ENCODE assay signal across 10 mouse cellular contexts in genomic region chr4:131797483-131797882, GRCm38 (mm10). TPM values are rescaled to one million over a fixed set of nuclear protein-coding genes. Genes with fewer than 3 reads are reported as not detected.
DNase-seq lines count a peak whose midpoint lies in the region; ATAC-seq and TF ChIP-seq lines count a peak whose summit lies in the region.
"Had no signal": no experiment of that assay in that cellular context is flagged by ENCODE, and none has a peak within 500 bp of the region (broad histone marks: within the 10 kb centered on the region; RNA-seq: fewer than 3 reads in every experiment).

No protein-coding gene starts in this region.

- no peaks in the 10 kb centered on the region for H3K27me3 ChIP-seq in lung, postnatal 0 days (replicated peaks; ENCODE audit: insufficient read depth, low read length)
- H3K27me3 ChIP-seq in midbrain, embryonic 14.5 days (ENCODE audit: control insufficient read depth, insufficient read depth, low read length): no peaks in the 10 kb centered on the region

- H3K9ac ChIP-seq in lung, postnatal 0 days (replicated peaks; ENCODE audit: low read depth): no peak overlapping the region
- no peak overlapping the region for H3K9ac ChIP-seq in midbrain, embryonic 14.5 days (replicated peaks; ENCODE audit: low read length)

- no peaks in the 10 kb centered on the region for H3K9me3 ChIP-seq in lung, postnatal 0 days (ENCODE audit: low read length)
- no peaks in the 10 kb centered on the region for H3K9me3 ChIP-seq in midbrain, embryonic 14.5 days (ENCODE audit: control insufficient read depth, low read length)

- TF ChIP-seq CTCF in gastrocnemius, adult 2 months (IDR thresholded peaks at IDR 0.05): no peak
- TF ChIP-seq CTCF in lung, postnatal 0 days (IDR thresholded peaks at IDR 0.05): no peak

- no peak overlapping the region for H3K4me3 ChIP-seq in gastrocnemius, adult 2 months
- H3K4me3 ChIP-seq in lung, postnatal 0 days (ENCODE audit: low read depth, low read length): no peak overlapping the region
- no peak overlapping the region for H3K4me3 ChIP-seq in midbrain, embryonic 14.5 days (replicated peaks; ENCODE audit: low read depth, low read length)
- H3K4me3 ChIP-seq: myocyte had no signal

- ATAC-seq in lung, postnatal 0 days: no peak
- ATAC-seq in midbrain, embryonic 14.5 days (ENCODE audit: low FRiP score, low TSS enrichment): no peak
- no peak for ATAC-seq in granulocyte monocyte progenitor cell, adult 5-6 weeks (replicated peaks; ENCODE audit: poor library complexity, severe bottlenecking)

- intact Hi-C loops in gastrocnemius, adult 2 months (cut with DNase I): no loop called here
- intact Hi-C loops in gastrocnemius, postnatal 36 days (cut with DNase I): no loop called here
- intact Hi-C loops in gastrocnemius, postnatal 14 days (cut with DNase I; ENCODE audit: low total_unique reads): no loop called here

- DNase-seq in gastrocnemius, adult 2 months: peak; percentile 69
- no peak for DNase-seq in gastrocnemius, postnatal 36 days
- peak; percentile 49 for DNase-seq in lung, postnatal 36 days
- DNase-seq in lung, postnatal 0 days (ENCODE audit: low spot score): no peak
- DNase-seq in gastrocnemius, postnatal 14 days: peak; percentile 47
- DNase-seq in midbrain, embryonic 14.5 days: peak; percentile 26
- DNase-seq in thymus, postnatal 0 days (ENCODE audit: low spot score): no peak
- DNase-seq: thymus, postnatal 4 days had no signal

- no peaks in the 10 kb centered on the region for H3K4me1 ChIP-seq in lung, postnatal 0 days (ENCODE audit: insufficient read depth, low read depth, low read length)
- H3K4me1 ChIP-seq in midbrain, embryonic 14.5 days (ENCODE audit: control insufficient read depth, insufficient read depth, low read length): no peaks in the 10 kb centered on the region

- H3K27ac ChIP-seq in gastrocnemius, adult 2 months: no peak overlapping the region
- no peak overlapping the region for H3K27ac ChIP-seq in lung, postnatal 0 days (ENCODE audit: low read length)
- H3K27ac ChIP-seq in midbrain, embryonic 14.5 days (replicated peaks; ENCODE audit: low read depth, low read length): no peak overlapping the region

- no peak overlapping the region for H3K4me2 ChIP-seq in lung, postnatal 0 days (replicated peaks; ENCODE audit: low read depth, low read length)
- H3K4me2 ChIP-seq in midbrain, embryonic 14.5 days (ENCODE audit: low read length): no peak overlapping the region

- TF ChIP-seq EP300 in lung, postnatal 0 days (IDR thresholded peaks at IDR 0.05): no peak

- WGBS in lung, postnatal 0 days: 76% methylated on average over 7 of the region's 7 CpGs
- WGBS in midbrain, embryonic 14.5 days: 68% methylated on average over 7 of the region's 7 CpGs

- no peaks in the 10 kb centered on the region for H3K36me3 ChIP-seq in lung, postnatal 0 days (ENCODE audit: insufficient read depth, low read length)
- no peaks in the 10 kb centered on the region; the same call in 1 of the 2 replicates for H3K36me3 ChIP-seq in midbrain, embryonic 14.5 days (ENCODE audit: control insufficient read depth, insufficient read depth, low read length)

RNA-seq across cellular contexts. Expression of gene Ptpru, which starts 40.6 kb away (rescaled TPM):
- total RNA-seq in gastrocnemius, adult 2 months (2021): 1 to 10 TPM; 1.7 to 2.6 TPM
- 1 to 10 TPM in 1 of 2 experiments, under 1 TPM in 1; 0.56 to 1.9 TPM for total RNA-seq in gastrocnemius, postnatal 36 days (2021)
- 8.5 and 9.3 TPM in 2 replicates for polyA plus RNA-seq in lung, postnatal 0 days (2015; fragmentation: Nextera tagmentation; extraction: Ambion mirVana)
- 1 to 10 TPM; 1.1 to 1.5 TPM for total RNA-seq in gastrocnemius, postnatal 14 days (2021)
- 18.0 and 20.8 TPM in 2 replicates for polyA plus RNA-seq in midbrain, embryonic 14.5 days (2014; fragmentation: Nextera tagmentation; extraction: Ambion mirVana)
- polyA plus RNA-seq in thymus, postnatal 0 days (2015; fragmentation: Nextera tagmentation; extraction: Ambion mirVana): 0.27 and 0.74 TPM in 2 replicates
- 7.7 and 13.9 TPM in 2 replicates for total RNA-seq in granulocyte monocyte progenitor cell, adult 5-6 weeks (2014; fragmentation: Nextera tagmentation)
- 4.1 and 4.2 TPM in 2 replicates for total RNA-seq in granulocyte monocyte progenitor cell, adult 5-6 weeks (2017)

RNA-seq across cellular contexts. Expression of gene Mecr, which starts 45.8 kb away (rescaled TPM):
- 10 to 100 TPM; 16.3 to 25.4 TPM for total RNA-seq in gastrocnemius, adult 2 months (2021)
- total RNA-seq in gastrocnemius, postnatal 36 days (2021): 10 to 100 TPM; 17.3 to 20.8 TPM
- 20.6 and 21.2 TPM in 2 replicates for polyA plus RNA-seq in lung, postnatal 0 days (2015; fragmentation: Nextera tagmentation; extraction: Ambion mirVana)
- 10 to 100 TPM; 19.2 to 25.7 TPM for total RNA-seq in gastrocnemius, postnatal 14 days (2021)
- 29.9 and 30.8 TPM in 2 replicates for polyA plus RNA-seq in midbrain, embryonic 14.5 days (2014; fragmentation: Nextera tagmentation; extraction: Ambion mirVana)
- 36.9 and 40.5 TPM in 2 replicates for polyA plus RNA-seq in thymus, postnatal 0 days (2015; fragmentation: Nextera tagmentation; extraction: Ambion mirVana)
- total RNA-seq in granulocyte monocyte progenitor cell, adult 5-6 weeks (2014; fragmentation: Nextera tagmentation): 40.0 and 68.6 TPM in 2 replicates
- 28.4 and 36.2 TPM in 2 replicates for total RNA-seq in granulocyte monocyte progenitor cell, adult 5-6 weeks (2017)

Comparison
In these comparisons a context has a peak if more than half of its experiments do, and no peak if none do; other contexts are left out.
1. DNase-seq: peak in gastrocnemius, adult 2 months (single experiment), lung, postnatal 36 days (single experiment), gastrocnemius, postnatal 14 days (single experiment) and midbrain, embryonic 14.5 days (single experiment); none in gastrocnemius, postnatal 36 days (0 of 2), lung, postnatal 0 days (single experiment) and thymus, postnatal 0 days (single experiment).